Mouse (Mus musculus) c-Kit-positive CD71-positive TER-119-negative erythroid progenitor cells, embryonic 14.5 days (primary cell): ENCODE results near the gene Tepsin.

Source experiments
- DNase-seq: peaks from one replicate; pipeline ENCODE4 v3.0.0-alpha.2; 2013; ENCODE audit warnings: low read depth

Tepsin gene

GRCm38 (mm10) chr11:120111033-120111432 is 12.5 kb upstream of the Tepsin start:
- no peak for DNase-seq

- no peak for DNase-seq
Observed at GRCm38 (mm10) chr11:120110554-120110953, 12.0 kb upstream of the Tepsin start.

- DNase-seq: no peak
Observed at GRCm38 (mm10) chr11:120109558-120110210, 11.2 kb upstream of the Tepsin start.

- no peak for DNase-seq
Observed at GRCm38 (mm10) chr11:120107796-120108195, 9.3 kb upstream of the Tepsin start.

GRCm38 (mm10) chr11:120107026-120107425 is 8.5 kb upstream of the Tepsin start:
- no peak for DNase-seq

GRCm38 (mm10) chr11:120103431-120103997 is 5.0 kb upstream of the Tepsin start:
- DNase-seq: no peak

GRCm38 (mm10) chr11:120101036-120101435 is 2.5 kb upstream of the Tepsin start:
- DNase-seq: peak; percentile 61

GRCm38 (mm10) chr11:120092817-120093591 is 5.5 kb downstream of the Tepsin start:
- no peak for DNase-seq

GRCm38 (mm10) chr11:120090661-120091060 is 7.9 kb downstream of the Tepsin start:
- DNase-seq: no peak

GRCm38 (mm10) chr11:120086702-120087152 is 11.8 kb downstream of the Tepsin start, which contains the start of gene Cep131:
Gene Cep131, minus strand, starts transcription at chr11:120086827.
- peak; percentile 98 for DNase-seq

GRCm38 (mm10) chr11:120085891-120086627 is 12.5 kb downstream of the Tepsin start:
- DNase-seq: no peak

- no peak for DNase-seq
Observed at GRCm38 (mm10) chr11:120080282-120080681, 18.2 kb downstream of the Tepsin start.

- DNase-seq: no peak
Observed at GRCm38 (mm10) chr11:120076191-120076590, 22.3 kb downstream of the Tepsin start.

- DNase-seq: no peak
Observed at GRCm38 (mm10) chr11:120072986-120073647, 25.4 kb downstream of the Tepsin start.

GRCm38 (mm10) chr11:120071731-120072320 is 26.7 kb downstream of the Tepsin start:
- no peak for DNase-seq

GRCm38 (mm10) chr11:120071065-120071464 is 27.5 kb downstream of the Tepsin start:
- no peak for DNase-seq

- no peak for DNase-seq
Observed at GRCm38 (mm10) chr11:120070286-120070930, 28.1 kb downstream of the Tepsin start.

- no peak for DNase-seq
Observed at GRCm38 (mm10) chr11:120069261-120069660, 29.3 kb downstream of the Tepsin start.

GRCm38 (mm10) chr11:120067834-120068233 is 30.7 kb downstream of the Tepsin start:
- DNase-seq: no peak

GRCm38 (mm10) chr11:120065291-120065690 is 33.2 kb downstream of the Tepsin start:
- DNase-seq: no peak

- no peak for DNase-seq
Observed at GRCm38 (mm10) chr11:120064668-120065040, 33.9 kb downstream of the Tepsin start.
